9 mouse cellular contexts compared by ENCODE assay signal in the genomic region with DNA sequence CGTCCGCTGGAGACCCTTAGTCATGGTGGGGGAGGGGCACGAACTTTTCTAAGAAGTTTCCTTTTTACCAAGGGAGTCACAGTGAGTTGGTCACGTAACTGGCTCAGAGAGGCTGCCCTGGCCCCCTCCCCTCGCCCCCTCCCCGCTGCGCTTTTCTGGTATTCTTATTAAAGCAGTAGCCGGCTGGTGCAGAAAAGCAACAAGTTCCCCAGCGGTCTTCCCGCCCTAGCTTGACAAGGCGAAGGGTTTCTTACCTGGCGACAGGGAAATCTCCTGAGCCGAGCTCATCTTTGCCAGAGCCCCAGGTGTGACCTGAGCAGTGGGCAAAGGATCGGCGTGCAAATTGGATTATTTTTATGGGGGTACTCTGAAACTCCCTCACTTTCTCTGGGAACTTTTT. TPM values are rescaled to one million over a fixed set of nuclear protein-coding genes. Genes with fewer than 3 reads are reported as not detected.
A peak's percentile ranks its signal among the peaks of the same experiment; 100 is the strongest.
DNase-seq lines count a peak whose midpoint lies in the region; ATAC-seq and TF ChIP-seq lines count a peak whose summit lies in the region.
"Had no signal": no experiment of that assay in that cellular context is flagged by ENCODE, and none has a peak within 500 bp of the region (broad histone marks: within the 10 kb centered on the region; RNA-seq: fewer than 3 reads in every experiment).

Bdnf (plus strand) TSS at position 169 of the 400 bp plus-strand sequence.

- peak within 1 kb of the TSS; percentile 87 for H3K4me2 ChIP-seq in heart, embryonic 12.5 days
- peak within 1 kb of the TSS; percentile 97 for H3K4me2 ChIP-seq in forebrain, postnatal 0 days (ENCODE audit: low read depth)
- peak within 1 kb of the TSS; percentile 43 for H3K4me2 ChIP-seq in limb, embryonic 15.5 days

- ATAC-seq in heart, embryonic 12.5 days (ENCODE audit: insufficient number of reproducible peaks, low FRiP score) = no peak
- ATAC-seq in forebrain, postnatal 0 days = no peak
- ATAC-seq in limb, embryonic 15.5 days (ENCODE audit: insufficient number of reproducible peaks, low FRiP score, low TSS enrichment, low read depth) = no peak

- no peaks in the 10 kb centered on the region for H3K36me3 ChIP-seq in heart, embryonic 12.5 days
- no peaks in the 10 kb centered on the region for H3K36me3 ChIP-seq in ES-E14 (ENCODE audit: control insufficient read depth, insufficient read depth, low read length, poor library complexity, severe bottlenecking)
- H3K36me3 ChIP-seq in forebrain, postnatal 0 days (ENCODE audit: insufficient read depth) = no peaks in the 10 kb centered on the region
- H3K36me3 ChIP-seq in limb, embryonic 15.5 days = no peaks in the 10 kb centered on the region

- H3K27me3 ChIP-seq in heart, embryonic 12.5 days (replicated peaks) = peaks cover 60% of the 10 kb centered on the region
- peaks cover 49% of the 10 kb centered on the region for H3K27me3 ChIP-seq in forebrain, postnatal 0 days (ENCODE audit: insufficient read depth, low read length)
- H3K27me3 ChIP-seq in limb, embryonic 15.5 days = peaks cover 68% of the 10 kb centered on the region

- in situ Hi-C loops in ES-E14 (cut with MboI; ENCODE audit: low sequenced_read_pairs in 2 of 2, unreplicated experiment in 2 of 2) = no loop called here

- WGBS in heart, embryonic 12.5 days = 1% methylated on average over 13 of the region's 15 CpGs
- under 1% methylated on average over 15 of the region's 15 CpGs for WGBS in forebrain, postnatal 0 days
- WGBS in limb, embryonic 15.5 days = 2% methylated on average over 15 of the region's 15 CpGs

- intact Hi-C loops in heart, postnatal 25 days (cut with DNase I) = no loop called here

- no peak for DNase-seq in heart, postnatal 25 days (ENCODE audit: low spot score)
- no peak for DNase-seq in ES-E14 (ENCODE audit: low read depth, low spot score)
- no peak for DNase-seq in forebrain, postnatal 0 days
- no peak for DNase-seq in spleen, adult 18-20 months
- no peak for DNase-seq in urinary bladder, postnatal 36 days (ENCODE audit: low spot score in 2 of 2)
- DNase-seq in embryo, embryonic 9.5 days (ENCODE audit: extremely low spot score) = no peak

- 0 out of 2 replicates have a peak within 1 kb of the TSS, but pooled peaks have one; percentile 33 for H3K9ac ChIP-seq in heart, embryonic 12.5 days
- H3K9ac ChIP-seq in ES-E14 (ENCODE audit: insufficient read depth, low read depth, low read length, poor library complexity, severe bottlenecking) = peak within 1 kb of the TSS; percentile 17
- H3K9ac ChIP-seq in forebrain, postnatal 0 days = peak within 1 kb of the TSS; percentile 10; the same call in 1 of the 2 replicates
- H3K9ac ChIP-seq in limb, embryonic 15.5 days = no peak within 1 kb of the TSS

- H3K4me3 ChIP-seq in heart, embryonic 12.5 days = peak within 1 kb of the TSS; percentile 49
- H3K4me3 ChIP-seq in ES-E14 (ENCODE audit: insufficient read depth in 1 of 2, low read depth in 1 of 2, low read length in 2 of 2, poor library complexity in 1 of 2, severe bottlenecking in 1 of 2) = peak within 1 kb of the TSS; percentile 37 to 72
- peak within 1 kb of the TSS; percentile 44 for H3K4me3 ChIP-seq in forebrain, postnatal 0 days (ENCODE audit: low read depth, low read length)
- H3K4me3 ChIP-seq in limb, embryonic 15.5 days = peak within 1 kb of the TSS; percentile 25
- H3K4me3 ChIP-seq: erythroblast, embryonic 14.5 days had no signal

- peaks cover 30% of the 10 kb centered on the region for H3K4me1 ChIP-seq in heart, embryonic 12.5 days (replicated peaks)
- 0 out of 4 replicates have a peak, but pooled peaks cover 0 to 2% of the 10 kb centered on the region in 2 experiments for H3K4me1 ChIP-seq in ES-E14 (ENCODE audit: control insufficient read depth in 2 of 2, insufficient read depth in 2 of 2, low read length in 2 of 2, poor library complexity in 1 of 2)
- peaks cover 13% of the 10 kb centered on the region; the same call in 1 of the 2 replicates for H3K4me1 ChIP-seq in forebrain, postnatal 0 days (ENCODE audit: insufficient read depth)
- H3K4me1 ChIP-seq in limb, embryonic 15.5 days = peaks cover 25% of the 10 kb centered on the region

- no peak for TF ChIP-seq CTCF in forebrain, postnatal 0 days (IDR thresholded peaks at IDR 0.05; ENCODE audit: low read depth)

- H3K9me3 ChIP-seq in heart, embryonic 12.5 days (replicated peaks) = no peaks in the 10 kb centered on the region
- H3K9me3 ChIP-seq in ES-E14 (ENCODE audit: control insufficient read depth, insufficient read depth, low read depth, low read length) = no peaks in the 10 kb centered on the region
- H3K9me3 ChIP-seq in forebrain, postnatal 0 days (ENCODE audit: low read length) = no peaks in the 10 kb centered on the region
- no peaks in the 10 kb centered on the region for H3K9me3 ChIP-seq in limb, embryonic 15.5 days

- no peak within 1 kb of the TSS for H3K27ac ChIP-seq in heart, embryonic 12.5 days (ENCODE audit: poor library complexity, severe bottlenecking)
- H3K27ac ChIP-seq in ES-E14 (ENCODE audit: insufficient read depth, low read depth, low read length, poor library complexity, severe bottlenecking) = no peak within 1 kb of the TSS
- no peak within 1 kb of the TSS for H3K27ac ChIP-seq in forebrain, postnatal 0 days (ENCODE audit: low read depth, low read length)
- H3K27ac ChIP-seq in limb, embryonic 15.5 days = no peak within 1 kb of the TSS

TF ChIP-seq in ES-E14, 5 proteins besides CTCF, POLR2A, EP300 and RAD21:
- no peak for TF ChIP-seq MAFK (IDR thresholded peaks at IDR 0.05; ENCODE audit: insufficient read depth, low read depth, low read length)
- no peak for TF ChIP-seq ZC3H11A (IDR thresholded peaks at IDR 0.05; ENCODE audit: borderline replicate concordance, low read depth, low read length)
- no peak for TF ChIP-seq HCFC1 (IDR thresholded peaks at IDR 0.05; ENCODE audit: borderline replicate concordance, insufficient read depth, low read length)
- no peak for TF ChIP-seq CHD2 (IDR thresholded peaks at IDR 0.05; ENCODE audit: low read depth, low read length)
- no peak for TF ChIP-seq ZNF384 (IDR thresholded peaks at IDR 0.05; ENCODE audit: low read depth, low read length)
TF ChIP-seq in ES-E14: peak in this region for 0.

RNA-seq across cellular contexts. Expression of gene Bdnf, which starts in this region (rescaled TPM):
- 1.2 TPM in 2 replicates for polyA plus RNA-seq in heart, embryonic 12.5 days (2016; fragmentation: Nextera tagmentation; extraction: Ambion mirVana)
- 1 to 10 TPM; 3.8 to 5.5 TPM for total RNA-seq in heart, postnatal 25 days (2021)
- 3.6 and 5.4 TPM in 2 replicates for total RNA-seq in ES-E14 (2012; rRNA removed)
- 4.6 and 8.0 TPM in 2 replicates for total RNA-seq in forebrain, postnatal 0 days (2014; rRNA removed)
- polyA plus RNA-seq in forebrain, postnatal 0 days (2015; fragmentation: Nextera tagmentation; extraction: Ambion mirVana) = 3.6 and 6.0 TPM in 2 replicates
- polyA plus RNA-seq in limb, embryonic 15.5 days (2015; fragmentation: Nextera tagmentation; extraction: Ambion mirVana) = 2.4 and 3.0 TPM in 2 replicates
- polyA plus RNA-seq: erythroblast, embryonic 14.5 days had no signal

Comparison
In these comparisons a context has a peak if more than half of its experiments do, and no peak if none do; other contexts are left out.
1. H3K4me2 ChIP-seq: peak in every context shown above with its lines; median percentile 97 in forebrain, postnatal 0 days; 87 in heart, embryonic 12.5 days; 43 in limb, embryonic 15.5 days.